In the genomic region with DNA sequence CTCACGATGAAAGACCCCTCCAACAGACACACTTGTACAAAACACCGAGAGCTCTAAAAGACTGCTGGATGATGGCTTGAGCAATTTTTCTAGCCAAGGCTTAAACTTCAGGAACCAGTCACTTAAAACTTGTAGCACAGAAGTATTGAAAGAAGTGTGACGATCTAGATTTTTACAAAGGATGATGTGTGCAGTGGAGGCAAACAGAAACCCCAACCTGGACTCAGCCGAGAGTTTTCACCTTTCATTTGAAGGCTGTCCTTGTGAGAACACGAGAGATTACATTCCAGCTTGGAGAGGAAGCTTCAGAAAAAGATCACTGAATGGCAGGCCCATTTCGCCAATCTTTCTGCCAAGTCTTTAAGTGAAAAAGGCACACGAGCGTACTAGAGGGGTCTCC, we compare ENCODE assay signal across 8 mouse cellular contexts. TPM values are rescaled to one million over a fixed set of nuclear protein-coding genes. Genes with fewer than 3 reads are reported as not detected.
A peak's percentile ranks its signal among the peaks of the same experiment; 100 is the strongest.
DNase-seq lines count a peak whose midpoint lies in the region; ATAC-seq and TF ChIP-seq lines count a peak whose summit lies in the region.

No protein-coding gene starts in this region.

- 29% methylated on average over 8 of the region's 8 CpGs for WGBS in cerebellum, adult 2 months
- 41% methylated on average over 8 of the region's 8 CpGs for WGBS in neural tube, embryonic 11.5 days
- WGBS in limb, embryonic 13.5 days = 43% methylated on average over 8 of the region's 8 CpGs
- WGBS in stomach, embryonic 14.5 days = 38% methylated on average over 8 of the region's 8 CpGs

- peak; percentile 21 for ATAC-seq in neural tube, embryonic 11.5 days (ENCODE audit: insufficient read depth, low FRiP score, low TSS enrichment)
- ATAC-seq in limb, embryonic 13.5 days (ENCODE audit: low FRiP score, low read depth) = peak; percentile 10; the same call in 1 of the 2 replicates
- no peak; the same call in 1 of the 2 replicates for ATAC-seq in stomach, embryonic 14.5 days (ENCODE audit: insufficient number of reproducible peaks, insufficient read depth, low FRiP score, low read depth)

- H3K9me3 ChIP-seq in neural tube, embryonic 11.5 days (ENCODE audit: control insufficient read depth, low read length) = no peaks in the 10 kb centered on the region
- no peaks in the 10 kb centered on the region for H3K9me3 ChIP-seq in limb, embryonic 13.5 days
- no peaks in the 10 kb centered on the region for H3K9me3 ChIP-seq in stomach, embryonic 14.5 days (ENCODE audit: control insufficient read depth, low read depth, low read length)

- peak overlapping the region; percentile 93 for H3K4me3 ChIP-seq in cerebellum, adult 2 months (replicated peaks; ENCODE audit: insufficient read depth, low read depth, low read length)
- peak overlapping the region; percentile 60 for H3K4me3 ChIP-seq in neural tube, embryonic 11.5 days (ENCODE audit: low read depth, low read length)
- peak overlapping the region; percentile 80 for H3K4me3 ChIP-seq in limb, embryonic 13.5 days
- H3K4me3 ChIP-seq in stomach, embryonic 14.5 days (ENCODE audit: low read depth, low read length) = peak overlapping the region; percentile 75

- H3K4me1 ChIP-seq in cerebellum, adult 2 months (ENCODE audit: control insufficient read depth, insufficient read depth, low read length) = no peaks in the 10 kb centered on the region
- no peaks in the 10 kb centered on the region for H3K4me1 ChIP-seq in neural tube, embryonic 11.5 days (ENCODE audit: control insufficient read depth, insufficient read depth, low read length)
- H3K4me1 ChIP-seq in limb, embryonic 13.5 days = peaks cover 15% of the 10 kb centered on the region
- H3K4me1 ChIP-seq in stomach, embryonic 14.5 days (ENCODE audit: control insufficient read depth, insufficient read depth, low read length) = 0 out of 2 replicates have a peak, but pooled peaks cover 4% of the 10 kb centered on the region

- peak overlapping the region; percentile 76 for H3K9ac ChIP-seq in neural tube, embryonic 11.5 days (ENCODE audit: low read length)
- peak overlapping the region; percentile 82 for H3K9ac ChIP-seq in limb, embryonic 13.5 days
- H3K9ac ChIP-seq in stomach, embryonic 14.5 days (replicated peaks; ENCODE audit: low read depth, low read length) = peak overlapping the region; percentile 61

- peak overlapping the region; percentile 64 for H3K4me2 ChIP-seq in neural tube, embryonic 11.5 days (ENCODE audit: low read depth)
- peak overlapping the region; percentile 69 for H3K4me2 ChIP-seq in limb, embryonic 13.5 days (replicated peaks)
- peak overlapping the region; percentile 43 for H3K4me2 ChIP-seq in stomach, embryonic 14.5 days (replicated peaks; ENCODE audit: low read depth, low read length)

- TF ChIP-seq CTCF in cerebellum, adult 2 months (IDR thresholded peaks at IDR 0.05; ENCODE audit: borderline replicate concordance, insufficient read depth, low read depth, low read length) = no peak

- no peak overlapping the region for H3K27ac ChIP-seq in cerebellum, adult 2 months (ENCODE audit: insufficient read depth, low read length)
- H3K27ac ChIP-seq in neural tube, embryonic 11.5 days (ENCODE audit: low read depth, low read length) = no peak overlapping the region
- peak overlapping the region; percentile 79 for H3K27ac ChIP-seq in limb, embryonic 13.5 days
- H3K27ac ChIP-seq in stomach, embryonic 14.5 days (ENCODE audit: low read length) = no peak overlapping the region; the same call in 1 of the 2 replicates

- DNase-seq in cerebellum, adult 2 months = peak in 1 of 2 experiments; percentile 4
- DNase-seq in cerebellum, adult 9-10 months = no peak
- DNase-seq in neural tube, embryonic 11.5 days (ENCODE audit: low spot score) = no peak
- no peak for DNase-seq in neural tube, embryonic 10.5 days (ENCODE audit: extremely low spot score, low spot score)
- no peak for DNase-seq in urinary bladder, postnatal 14 days (ENCODE audit: low spot score)
- no peak for DNase-seq in urinary bladder, adult 2 months (ENCODE audit: low spot score)

- H3K27me3 ChIP-seq in cerebellum, adult 2 months (ENCODE audit: control insufficient read depth, insufficient read depth, low read length) = no peaks in the 10 kb centered on the region
- no peaks in the 10 kb centered on the region for H3K27me3 ChIP-seq in neural tube, embryonic 11.5 days (ENCODE audit: control insufficient read depth, insufficient read depth, low read length)
- no peaks in the 10 kb centered on the region for H3K27me3 ChIP-seq in limb, embryonic 13.5 days
- no peaks in the 10 kb centered on the region for H3K27me3 ChIP-seq in stomach, embryonic 14.5 days (ENCODE audit: control insufficient read depth, insufficient read depth, low read length)

- TF ChIP-seq POLR2A in cerebellum, adult 2 months (IDR thresholded peaks at IDR 0.05; ENCODE audit: borderline replicate concordance, insufficient read depth, low read length) = no peak

- no peaks in the 10 kb centered on the region for H3K36me3 ChIP-seq in neural tube, embryonic 11.5 days (ENCODE audit: control insufficient read depth, insufficient read depth, low read length)
- H3K36me3 ChIP-seq in limb, embryonic 13.5 days = peaks cover 5% of the 10 kb centered on the region
- H3K36me3 ChIP-seq in stomach, embryonic 14.5 days (ENCODE audit: control insufficient read depth, insufficient read depth, low read length) = no peaks in the 10 kb centered on the region; the same call in 1 of the 2 replicates

RNA-seq across cellular contexts. Expression of a gene that starts 0.5 kb away (rescaled TPM):
- polyA plus RNA-seq in cerebellum, adult 2 months (2012; rRNA removed) = 9.0 and 9.2 TPM in 2 replicates
- polyA plus RNA-seq in neural tube, embryonic 11.5 days (2014; fragmentation: Nextera tagmentation; extraction: Ambion mirVana) = 33.1 and 34.9 TPM in 2 replicates
- polyA plus RNA-seq in limb, embryonic 13.5 days (2015; fragmentation: Nextera tagmentation; extraction: Ambion mirVana) = 25.0 and 29.2 TPM in 2 replicates
- polyA plus RNA-seq in stomach, embryonic 14.5 days (2014; fragmentation: Nextera tagmentation; extraction: Ambion mirVana) = 27.6 and 30.6 TPM in 2 replicates
- polyA plus RNA-seq in urinary bladder, adult 2 months (2012; rRNA removed) = 14.3 and 15.6 TPM in 2 replicates

RNA-seq across cellular contexts. Expression of a gene that starts 13.8 kb away (rescaled TPM):
- 0.27 TPM in 1 of 2 replicates, not detected in the other for polyA plus RNA-seq in cerebellum, adult 2 months (2012; rRNA removed)
- 4.7 and 5.2 TPM in 2 replicates for polyA plus RNA-seq in neural tube, embryonic 11.5 days (2014; fragmentation: Nextera tagmentation; extraction: Ambion mirVana)
- 0.78 and 0.79 TPM in 2 replicates for polyA plus RNA-seq in limb, embryonic 13.5 days (2015; fragmentation: Nextera tagmentation; extraction: Ambion mirVana)
- polyA plus RNA-seq in stomach, embryonic 14.5 days (2014; fragmentation: Nextera tagmentation; extraction: Ambion mirVana) = 1.6 and 2.1 TPM in 2 replicates
- 2.7 and 5.3 TPM in 2 replicates for polyA plus RNA-seq in urinary bladder, adult 2 months (2012; rRNA removed)

RNA-seq across cellular contexts. Expression of a gene that starts 45.0 kb away (rescaled TPM):
- 44.9 and 45.0 TPM in 2 replicates for polyA plus RNA-seq in cerebellum, adult 2 months (2012; rRNA removed)
- 38.1 and 40.0 TPM in 2 replicates for polyA plus RNA-seq in neural tube, embryonic 11.5 days (2014; fragmentation: Nextera tagmentation; extraction: Ambion mirVana)
- 21.9 TPM in 2 replicates for polyA plus RNA-seq in limb, embryonic 13.5 days (2015; fragmentation: Nextera tagmentation; extraction: Ambion mirVana)
- 21.4 and 24.6 TPM in 2 replicates for polyA plus RNA-seq in stomach, embryonic 14.5 days (2014; fragmentation: Nextera tagmentation; extraction: Ambion mirVana)
- 23.4 and 24.7 TPM in 2 replicates for polyA plus RNA-seq in urinary bladder, adult 2 months (2012; rRNA removed)
